In the genomic region with DNA sequence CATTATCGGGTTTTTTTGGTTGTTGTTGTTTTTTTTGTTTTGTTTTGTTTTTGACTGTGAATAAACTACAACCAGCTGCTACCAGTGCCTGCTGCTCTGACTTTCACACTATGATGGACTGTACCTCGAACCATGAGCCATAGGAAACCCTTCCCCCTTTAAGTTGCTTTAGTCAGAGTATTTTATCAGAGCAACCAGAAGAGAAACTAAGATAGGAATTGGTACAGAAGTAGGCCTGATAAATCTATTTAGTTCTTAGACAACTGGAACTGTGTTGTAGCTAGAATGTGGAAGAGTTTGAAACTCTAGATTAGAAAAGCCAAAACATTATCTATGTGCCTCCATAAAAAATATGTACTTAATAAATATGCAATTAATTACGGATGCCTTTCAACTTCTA, we compare ENCODE assay signal across 21 mouse cellular contexts.
"Had no signal": no experiment of that assay in that cellular context is flagged by ENCODE, and none has a peak within 500 bp of the region (broad histone marks: within the 10 kb centered on the region; RNA-seq: fewer than 3 reads in every experiment).

No protein-coding gene starts in this region.

- H3K27me3 ChIP-seq: lung, embryonic 15.5 days; megakaryocyte, embryonic 14.5 days; midbrain, embryonic 13.5 days; neural tube, embryonic 13.5 days; neural tube, embryonic 15.5 days had no signal

- H3K4me1 ChIP-seq: lung, embryonic 15.5 days; midbrain, embryonic 10.5 days; midbrain, embryonic 13.5 days; neural tube, embryonic 13.5 days; neural tube, embryonic 15.5 days had no signal

- H3K4me3 ChIP-seq: lung, embryonic 15.5 days; megakaryocyte, embryonic 14.5 days; midbrain, embryonic 10.5 days; midbrain, embryonic 13.5 days; myocyte; neural tube, embryonic 13.5 days; neural tube, embryonic 15.5 days had no signal

- ATAC-seq: lung, postnatal 0 days; midbrain, embryonic 13.5 days; midbrain, embryonic 16.5 days had no signal

- H3K27ac ChIP-seq: lung, embryonic 15.5 days; macrophage; midbrain, embryonic 10.5 days; midbrain, embryonic 13.5 days; neural tube, embryonic 13.5 days; neural tube, embryonic 15.5 days had no signal

- H3K9ac ChIP-seq: lung, embryonic 15.5 days; midbrain, embryonic 13.5 days; neural tube, embryonic 13.5 days; neural tube, embryonic 15.5 days had no signal

- H3K9me3 ChIP-seq: lung, embryonic 15.5 days; neural tube, embryonic 13.5 days had no signal

- DNase-seq: lung, adult 2 months; lung, postnatal 14 days; lung, postnatal 36 days; retina, postnatal 1 day; right cerebral cortex, adult 18-20 months; right cerebral cortex, postnatal 25 days; right cerebral cortex, postnatal 4 days; spleen, adult 18-20 months; thymus, adult 18-20 months; thymus, postnatal 25 days; thymus, postnatal 4 days had no signal

- H3K4me2 ChIP-seq: lung, embryonic 15.5 days; midbrain, embryonic 13.5 days; neural tube, embryonic 13.5 days; neural tube, embryonic 15.5 days had no signal
